Mouse (Mus musculus): ENCODE results near the gene Izumo4. TPM values are rescaled to one million over a fixed set of nuclear protein-coding genes. Genes with fewer than 3 reads are reported as not detected.

Izumo4 gene
- total RNA-seq, 2 experiments from 2014 or later, result 2.5 to 2.9 TPM

GRCm38 (mm10) chr10:80703643-80704042 is 1.7 kb downstream of the Izumo4 start:
- no peak for DNase-seq
- intact Hi-C loops (cut with DNase I), result loop anchor here (2.0 to 10.0 kb wide), 2 partner anchors 37 to 269 kb away; partner anchors contain the start of gene Tcf3

- intact Hi-C loops (cut with DNase I), result loop anchor here (2.0 to 10.0 kb wide), 2 partner anchors 36 to 270 kb away; partner anchors contain the start of gene Tcf3
- no peak for DNase-seq
These were observed 2.4 kb downstream of the Izumo4 start for GRCm38 (mm10) chr10:80704418-80704817.

DNA sequence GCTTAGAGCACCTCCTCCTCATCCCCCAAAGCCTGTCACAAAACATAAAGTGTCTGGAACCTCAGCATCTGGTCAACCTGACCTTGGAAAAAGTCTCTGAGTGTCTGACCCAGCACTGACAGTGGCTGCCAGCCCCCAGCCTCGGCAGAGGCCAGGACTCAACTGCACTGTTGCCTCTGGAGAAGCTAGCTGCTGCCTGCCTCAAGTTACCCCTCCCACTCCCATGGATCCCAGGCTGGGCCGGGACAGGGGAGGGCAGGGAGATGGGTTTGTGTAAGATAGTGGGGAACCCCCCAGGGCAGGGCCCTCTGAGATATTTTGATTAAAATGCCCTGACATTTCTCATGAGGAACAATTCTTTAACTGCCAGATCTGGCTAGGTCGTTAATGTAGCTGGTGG is 3.0 kb downstream of the Izumo4 start:
- DNase-seq, result no peak
- intact Hi-C loops (cut with DNase I), result loop anchor here (2.0 to 10.0 kb wide), 2 partner anchors 36 to 270 kb away; partner anchors contain the start of gene Tcf3

DNA sequence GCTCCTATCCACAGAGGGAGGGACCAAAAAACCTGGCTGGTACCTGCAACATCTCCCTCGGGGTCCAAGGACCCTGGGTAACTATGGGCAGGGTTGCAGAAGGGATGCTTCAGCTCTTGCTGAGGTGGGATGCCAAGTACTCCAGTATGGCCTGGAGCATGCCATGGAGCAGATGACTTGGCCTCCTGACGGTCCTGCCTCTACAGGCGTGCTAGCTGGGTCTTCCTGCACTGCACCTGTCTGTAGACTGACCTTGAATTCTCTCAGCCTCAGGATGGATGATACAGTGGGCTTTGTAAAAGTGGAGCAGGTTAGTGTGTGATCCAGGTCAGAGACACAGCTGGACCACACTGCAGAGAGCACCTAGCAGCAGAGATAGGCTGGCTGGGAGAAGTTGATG is 3.5 kb downstream of the Izumo4 start:
- DNase-seq, result no peak
- intact Hi-C loops (cut with DNase I), result loop anchor here (2.0 to 10.0 kb wide), 2 partner anchors 35 to 271 kb away; partner anchors contain the start of gene Tcf3

- no peak for DNase-seq
- intact Hi-C loops (cut with DNase I), result no loop called here
These were observed 8.8 kb downstream of the Izumo4 start for GRCm38 (mm10) chr10:80710834-80711233.

DNA sequence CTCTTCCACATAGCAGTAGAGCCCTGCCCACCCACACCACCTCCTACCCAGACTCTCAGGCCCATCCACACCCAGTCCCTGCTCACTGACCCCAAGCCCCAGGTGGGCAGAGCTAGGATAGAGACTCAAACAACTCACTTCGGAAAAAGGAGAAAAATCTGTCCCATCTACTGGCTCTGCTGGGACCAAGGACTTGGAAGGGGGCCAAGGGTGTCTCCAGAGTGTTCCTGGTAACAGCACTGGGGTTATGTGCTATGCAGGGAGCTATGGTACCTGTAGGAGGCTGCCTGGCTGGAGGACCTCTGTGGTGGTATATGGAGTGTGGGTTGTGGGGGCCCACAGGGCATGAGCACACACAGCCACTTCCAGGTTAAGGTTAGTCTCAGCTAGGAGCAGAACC is 15.3 kb downstream of the Izumo4 start:
- intact Hi-C loops (cut with DNase I), result no loop called here
- no peak for DNase-seq

DNA sequence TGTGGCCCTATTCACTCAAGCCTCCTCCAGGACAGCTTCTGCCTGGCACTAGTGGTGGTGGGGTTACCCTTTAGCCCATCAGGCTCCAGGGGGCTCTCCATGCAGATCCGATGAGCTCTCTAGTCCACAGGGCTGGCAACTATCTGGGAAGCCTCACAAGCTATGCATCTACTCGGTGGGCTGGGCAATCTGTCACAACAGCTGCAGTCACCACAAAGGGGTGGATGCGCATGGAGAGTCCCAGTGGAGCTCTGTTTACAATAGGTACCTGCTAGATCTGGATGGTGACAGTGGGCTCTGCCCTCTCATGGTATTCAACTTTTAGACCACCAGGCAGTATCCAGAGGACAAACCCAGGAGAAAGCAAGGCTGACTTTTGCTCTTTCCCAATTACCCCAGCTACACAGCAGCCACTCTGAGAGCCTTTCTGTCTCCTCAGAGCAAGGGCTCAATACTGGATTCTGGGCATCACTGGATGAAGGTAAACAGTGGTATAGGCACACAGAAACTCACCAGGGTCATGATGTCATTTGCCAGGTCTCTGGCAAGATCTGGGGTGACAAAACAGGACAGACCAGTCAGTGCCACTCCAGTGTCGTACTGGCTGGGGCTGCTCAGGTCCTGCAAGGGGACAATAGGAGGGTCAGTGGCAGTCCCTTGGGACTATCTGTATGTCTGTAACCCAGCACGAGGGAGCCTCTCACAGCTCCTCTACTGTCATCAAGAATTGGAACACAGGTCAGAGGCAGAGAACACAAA is 25.6 kb downstream of the Izumo4 start:
- intact Hi-C loops (cut with DNase I), result no loop called here

DNA sequence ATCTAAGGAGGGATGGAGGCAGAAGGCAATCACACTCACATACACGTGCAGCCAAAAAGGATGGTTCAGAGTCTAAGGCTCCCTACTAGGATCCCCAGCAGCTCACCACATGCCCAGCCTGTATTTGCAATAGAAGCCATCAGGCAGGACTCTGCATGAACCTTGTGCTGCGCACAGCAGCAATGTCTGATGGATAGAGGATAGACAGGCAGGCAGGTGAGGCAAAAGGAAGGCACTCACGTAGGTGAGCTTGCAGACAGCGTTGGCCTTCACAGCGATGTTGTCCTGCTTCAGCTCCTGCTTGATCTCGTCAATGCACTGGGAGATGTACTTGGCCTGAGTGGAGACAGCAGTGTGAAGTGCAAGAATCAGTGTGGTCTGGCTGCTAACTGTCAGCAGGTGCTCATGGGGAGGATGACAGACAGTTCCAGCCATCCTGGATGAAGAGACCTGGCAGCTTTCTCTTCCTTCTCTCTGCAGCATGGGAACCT is 30.7 kb downstream of the Izumo4 start:
- intact Hi-C loops (cut with DNase I), result no loop called here
- no peak for DNase-seq

More for the DNA sequence above, 25.6 kb downstream of the Izumo4 start:
- DNase-seq, result no peak

GRCm38 (mm10) chr10:80736731-80737130 is 34.7 kb downstream of the Izumo4 start:
- DNase-seq, result no peak
- intact Hi-C loops (cut with DNase I), result no loop called here

GRCm38 (mm10) chr10:80738657-80739056 is 36.7 kb downstream of the Izumo4 start:
- DNase-seq, result no peak
- intact Hi-C loops (cut with DNase I), result no loop called here

DNA sequence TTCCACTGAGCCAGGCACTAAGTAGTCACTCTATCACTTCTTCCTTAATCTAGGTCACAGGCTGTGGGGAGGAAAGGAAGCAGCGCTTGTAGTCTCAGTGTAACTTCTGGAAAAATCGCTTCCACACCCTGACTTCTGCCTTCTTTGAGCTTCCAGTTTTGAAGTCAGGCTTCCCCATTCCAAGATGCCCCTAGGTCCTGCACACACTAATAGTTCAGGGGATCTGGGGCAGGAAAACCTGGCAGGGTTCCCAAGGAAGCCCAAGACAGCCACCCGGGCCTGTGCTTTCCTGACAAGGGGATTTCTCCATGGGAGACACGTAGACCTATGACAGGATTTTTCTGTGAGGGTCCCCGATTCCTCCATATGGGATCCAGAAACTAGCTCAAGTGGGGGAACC is 39.2 kb downstream of the Izumo4 start:
- intact Hi-C loops (cut with DNase I), result loop anchor here (2.0 kb wide), 1 partner anchor 36 kb away; no protein-coding TSS in a partner anchor

DNA sequence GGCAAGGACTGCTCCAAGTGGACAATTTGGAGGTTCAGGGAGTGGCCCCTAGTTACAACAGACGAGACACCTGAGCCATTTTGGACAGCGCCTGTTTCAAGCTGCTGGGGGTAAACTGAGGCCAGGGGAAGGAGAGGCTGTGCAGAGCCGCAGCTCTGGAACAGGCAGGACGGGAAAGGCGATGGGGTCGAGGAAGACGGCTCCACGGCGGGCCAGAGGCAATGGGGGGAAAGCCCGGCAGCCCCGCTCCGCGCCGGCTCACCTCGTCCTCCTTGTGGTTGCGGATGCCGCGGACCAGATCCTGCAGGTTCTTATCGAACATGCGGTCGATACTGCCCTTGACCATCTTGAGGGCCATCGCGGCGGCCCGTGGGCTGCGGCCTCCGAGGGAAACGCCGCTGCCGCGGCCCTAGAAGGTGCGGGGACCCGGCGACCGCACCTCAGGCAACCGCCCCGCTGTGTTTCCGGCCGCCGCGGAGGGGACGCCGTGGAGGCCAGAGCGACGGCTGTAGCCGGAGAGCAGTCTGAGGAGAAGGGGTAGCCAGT is 39.7 kb downstream of the Izumo4 start:
- intact Hi-C loops (cut with DNase I), result loop anchor here (2.0 kb wide), 1 partner anchor 37 kb away; no protein-coding TSS in a partner anchor
- no peak for DNase-seq

More for the DNA sequence above, 39.2 kb downstream of the Izumo4 start:
- peak; percentile 34 to 50 for DNase-seq

GRCm38 (mm10) chr10:80742180-80742978 is 40.4 kb downstream of the Izumo4 start, which contains the start of gene Ap3d1:
Gene Ap3d1, minus strand, starts transcription at chr10:80742264.
- peak; percentile 97 to 98 for DNase-seq
- intact Hi-C loops (cut with DNase I), result no loop called here

DNA sequence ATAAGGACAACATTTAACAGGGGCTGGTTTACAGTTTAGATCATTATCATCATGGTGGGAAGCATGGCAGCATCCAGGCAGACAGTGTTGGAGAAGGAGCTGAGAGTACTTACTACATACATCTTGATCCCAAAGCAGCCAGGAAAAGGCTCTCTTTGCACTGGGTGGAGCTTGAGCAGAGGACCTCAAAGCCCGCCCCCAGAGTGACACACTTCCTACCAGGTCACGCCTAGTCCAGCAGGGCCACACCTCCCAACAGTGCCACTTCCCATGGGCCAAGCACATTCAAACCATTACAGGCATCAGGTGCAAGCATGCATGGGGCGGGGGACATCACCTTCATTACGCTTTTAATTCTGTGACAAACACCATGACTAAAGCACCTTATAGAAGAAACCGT is 42.3 kb downstream of the Izumo4 start:
- intact Hi-C loops (cut with DNase I), result no loop called here
- DNase-seq, result peak in 1 of 2 experiments; percentile 21

DNA sequence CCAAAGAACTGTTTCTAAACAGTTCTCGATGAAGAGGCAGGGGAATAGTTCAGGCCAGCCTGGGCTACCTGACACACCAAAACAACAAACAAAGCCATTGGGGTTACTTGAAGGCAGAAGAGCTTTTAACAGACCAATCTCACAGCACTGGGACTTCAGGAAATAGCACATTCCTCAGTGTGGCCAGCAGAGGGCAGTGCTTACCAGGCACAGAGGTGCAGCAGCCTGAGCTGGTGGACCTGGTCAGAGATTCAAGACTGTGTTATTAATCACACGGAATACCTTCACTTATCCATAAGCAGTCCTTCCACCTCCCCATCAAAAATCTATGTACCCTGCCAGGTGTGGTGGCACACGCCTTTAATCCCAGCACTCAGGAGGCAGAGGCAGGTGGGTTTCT is 45.4 kb downstream of the Izumo4 start:
- DNase-seq, result peak; percentile 82 to 83
- intact Hi-C loops (cut with DNase I), result loop anchor here (1.0 to 5.0 kb wide), 3 partner anchors 27 to 245 kb away; no protein-coding TSS in a partner anchor

- intact Hi-C loops (cut with DNase I), result loop anchor here (2.0 to 5.0 kb wide), 2 partner anchors 68 to 244 kb away; no protein-coding TSS in a partner anchor
- peak; percentile 59 to 65 for DNase-seq
These were observed 46.6 kb downstream of the Izumo4 start for GRCm38 (mm10) chr10:80748609-80749008.

- DNase-seq, result peak; percentile 63 to 76
- intact Hi-C loops (cut with DNase I), result no loop called here
These were observed 49.3 kb downstream of the Izumo4 start for GRCm38 (mm10) chr10:80751188-80751832.

- peak; percentile 71 to 77 for DNase-seq
- intact Hi-C loops (cut with DNase I), result no loop called here
These were observed 50.2 kb downstream of the Izumo4 start for GRCm38 (mm10) chr10:80752079-80752625.

GRCm38 (mm10) chr10:80754594-80755290 is 52.8 kb downstream of the Izumo4 start, which contains the start of gene Dot1l:
Gene Dot1l, plus strand, starts transcription at chr10:80755206.
- DNase-seq, result peak; percentile 98
- intact Hi-C loops (cut with DNase I), result no loop called here

Data from heart, postnatal 36 days (tissue).